Mouse (Mus musculus) liver, adult 2 months (tissue): ENCODE results near the gene Agpat2.

Experiments
- CTCF ChIP-seq: fragments of 200-500 bp; IDR thresholded peaks from 2 replicates; pipeline ENCODE4 v1.5.1; 2011; ENCODE audit warnings: low read depth, low read length, control low read depth
- POLR2A ChIP-seq: fragments of 200-500 bp; IDR thresholded peaks from 2 replicates; pipeline ENCODE4 v1.6.1; 2011; ENCODE audit warnings: low read length, control low read depth; ENCODE audit not compliant: insufficient read depth; ENCODE audit errors: extremely low read depth

GRCm38 (mm10) chr2:26627921-26628739, 23.9 kb upstream of the Agpat2 start, which contains the start of gene Fam69b:
- TF ChIP-seq CTCF (no peak), POLR2A (no peak)
